Mouse (Mus musculus): Measurements from ENCODE around the gene Rpap2. TPM values are rescaled to one million over a fixed set of nuclear protein-coding genes. Genes with fewer than 3 reads are reported as not detected.

The Rpap2 gene
- 1.6 and 1.9 TPM in 2 replicates for polyA plus RNA-seq (2012; rRNA removed)

DNA sequence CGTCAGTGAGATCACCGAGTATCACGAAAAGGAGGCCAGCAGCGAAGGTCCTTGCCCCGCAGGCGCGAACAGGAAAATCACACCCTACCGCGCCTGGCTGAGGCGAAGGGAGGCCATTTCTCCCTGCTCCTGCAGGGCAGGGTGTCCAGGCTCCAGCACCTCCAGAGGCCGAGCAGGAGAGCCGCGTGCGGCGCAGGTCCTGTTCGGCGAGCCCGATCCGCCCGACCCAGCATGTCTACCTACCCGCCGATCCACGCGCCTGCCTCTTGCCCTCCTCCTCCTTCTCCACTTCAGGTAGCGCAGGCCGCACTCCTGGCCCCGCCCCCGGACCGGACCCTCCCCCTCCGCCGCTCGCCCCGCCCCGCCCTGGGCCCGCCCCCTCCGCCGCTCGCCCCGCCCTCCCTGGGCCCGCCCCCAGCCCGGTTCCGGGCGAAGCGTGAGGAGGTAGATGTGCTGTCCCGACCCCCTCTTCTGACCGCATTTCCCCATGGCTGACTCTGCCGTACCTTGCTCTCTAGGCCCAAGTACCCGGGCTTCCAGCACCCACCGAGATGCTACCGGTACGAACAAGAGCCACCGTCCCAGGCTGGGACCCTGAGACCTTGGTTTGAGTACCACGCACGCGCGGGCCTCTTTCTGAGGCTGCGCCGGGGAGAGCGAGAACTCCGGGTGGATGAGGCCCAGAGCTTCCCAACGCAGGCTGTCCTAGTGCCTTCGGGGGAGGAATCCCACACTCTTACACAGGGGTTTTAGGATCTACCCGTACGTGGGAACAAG, at the start of gene Rpap2, which contains the start of gene Glmn:
Gene Rpap2 (plus strand): TSS at position 73 of the 777 bp plus-strand sequence.
Gene Glmn (minus strand): TSS at position 588 of the 777 bp plus-strand sequence.
- peak; percentile 32 for DNase-seq (ENCODE audit: low read depth, low spot score)
- under 1% methylated on average over 59 of the region's 64 CpGs for WGBS

DNA sequence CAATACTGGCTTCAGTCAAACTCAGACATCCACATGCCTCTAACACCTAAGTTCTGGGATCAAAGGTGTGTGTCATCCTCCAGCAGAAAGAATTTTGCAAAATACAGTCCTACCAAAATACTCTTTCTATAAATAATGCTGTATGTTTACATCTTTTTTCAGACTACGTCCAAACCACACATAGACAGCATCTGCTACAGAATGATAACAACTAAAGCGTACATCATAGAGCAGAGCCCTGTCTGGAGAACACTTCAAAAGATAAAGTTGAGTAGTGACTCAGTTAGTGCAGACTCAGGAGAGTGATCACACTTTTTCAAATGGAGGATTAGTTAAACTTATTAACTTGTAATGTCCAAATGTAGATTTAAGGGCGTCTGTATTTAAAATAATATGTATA, 49.2 kb upstream of the Rpap2 start:
- WGBS, result 77% methylated on average over 3 of the region's 3 CpGs
- no peak for DNase-seq (ENCODE audit: low read depth, low spot score)

DNA sequence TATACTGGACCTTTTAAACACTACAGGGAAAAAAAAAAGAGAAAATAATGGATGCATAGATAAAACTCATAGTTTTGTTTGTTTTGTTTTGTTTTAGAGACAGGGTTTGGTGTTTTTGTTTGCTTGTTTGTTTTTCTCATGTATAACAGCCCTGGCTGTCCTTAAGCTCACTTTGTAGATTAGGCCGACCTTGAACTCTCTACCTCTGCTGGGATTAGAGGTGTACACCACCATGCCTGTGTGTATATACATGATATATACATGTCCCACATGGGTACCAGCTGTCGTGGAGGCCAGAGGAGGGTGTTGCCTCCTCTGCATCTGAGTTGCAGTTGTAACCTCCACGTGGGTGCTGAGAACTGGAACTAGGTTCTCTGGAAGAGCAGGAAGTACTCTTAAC, 48.7 kb upstream of the Rpap2 start:
- no peak for DNase-seq (ENCODE audit: low read depth, low spot score)
- 84% methylated on average over 3 of the region's 3 CpGs for WGBS

DNA sequence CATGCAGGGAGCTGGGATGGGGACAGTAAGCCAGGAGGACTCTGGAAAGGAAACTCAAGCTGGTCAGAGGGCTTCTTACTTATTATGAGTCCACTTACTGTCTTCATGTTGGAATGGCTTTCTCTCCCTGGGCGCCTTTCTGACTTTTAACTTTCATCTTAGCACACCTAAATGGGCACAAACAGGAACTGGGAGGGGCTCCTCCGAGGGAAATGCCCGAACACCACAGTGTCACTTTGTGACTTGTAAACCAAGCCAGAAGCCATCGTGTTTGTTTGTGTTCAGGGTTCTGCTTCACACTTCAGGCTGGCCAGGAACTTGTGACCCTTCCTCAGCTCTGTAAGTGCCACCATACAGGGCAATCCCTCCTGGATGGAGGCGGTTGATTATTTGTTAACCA, 42.8 kb upstream of the Rpap2 start:
- no peak for DNase-seq (ENCODE audit: low read depth, low spot score)
- WGBS, result 67% methylated on average over 5 of the region's 5 CpGs

DNA sequence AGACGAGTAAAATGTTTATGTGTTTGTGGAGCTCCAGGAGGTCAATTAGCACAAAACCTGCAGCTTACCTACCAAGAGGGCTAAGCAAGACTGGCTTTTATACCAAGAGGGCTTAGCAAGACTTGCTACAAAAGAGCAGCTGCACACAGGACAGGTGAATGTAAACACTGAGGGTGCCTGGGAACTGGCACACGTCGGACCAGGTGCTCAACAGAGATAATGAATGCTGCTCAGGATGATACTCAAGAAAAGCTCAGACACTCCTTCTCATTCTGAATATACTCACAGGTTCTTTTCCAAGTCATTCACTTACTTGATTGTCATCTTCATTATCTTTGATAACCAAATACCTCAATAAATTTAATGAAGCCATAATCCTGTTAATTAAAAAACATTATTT, 40.2 kb upstream of the Rpap2 start:
- WGBS, result 64% methylated on average over 3 of the region's 3 CpGs
- no peak for DNase-seq (ENCODE audit: low read depth, low spot score)

DNA sequence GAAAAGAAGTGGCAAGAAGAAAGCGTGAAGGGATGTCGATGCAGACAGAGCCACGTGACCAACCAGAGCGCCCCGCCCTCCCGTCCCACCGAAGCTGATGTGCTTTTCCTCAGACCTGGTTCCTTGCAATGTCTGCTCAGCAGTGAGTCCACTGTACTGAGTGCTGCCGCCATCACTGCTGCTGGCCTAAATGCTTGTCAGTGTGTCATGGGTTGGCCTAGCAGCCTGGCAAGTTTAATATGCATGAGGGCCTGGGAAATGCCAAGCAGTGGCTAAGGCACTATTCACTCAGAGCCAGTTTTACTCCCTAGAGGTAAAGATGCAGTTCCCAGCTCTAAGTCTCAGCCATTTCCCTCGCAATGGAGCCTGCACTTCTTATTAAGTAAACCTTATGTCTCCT, 28.0 kb upstream of the Rpap2 start:
- 99% methylated on average over 9 of the region's 9 CpGs for WGBS
- DNase-seq (ENCODE audit: low read depth, low spot score), result no peak

DNA sequence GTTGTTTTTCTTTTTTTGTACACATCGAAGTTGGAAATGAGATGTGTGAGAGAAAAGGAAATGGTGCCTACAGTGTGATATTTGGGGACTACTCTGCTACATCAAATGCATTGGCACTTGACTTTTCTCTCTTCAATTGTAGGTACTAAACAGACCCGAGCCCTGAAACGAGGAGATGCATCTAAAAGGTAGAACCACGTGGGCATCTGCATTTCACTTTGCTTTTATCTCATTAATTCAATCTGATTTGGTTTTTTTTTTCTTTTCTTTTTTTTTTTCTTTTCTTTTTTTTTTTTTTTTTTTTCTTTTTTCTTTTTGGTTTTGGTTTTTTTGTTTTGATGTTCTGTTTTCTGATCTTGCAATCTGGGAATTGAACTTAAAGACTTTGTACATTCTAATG, 1.2 kb downstream of the Rpap2 start:
- WGBS, result 26% methylated on average over 4 of the region's 4 CpGs
- no peak for DNase-seq (ENCODE audit: low read depth, low spot score)

DNA sequence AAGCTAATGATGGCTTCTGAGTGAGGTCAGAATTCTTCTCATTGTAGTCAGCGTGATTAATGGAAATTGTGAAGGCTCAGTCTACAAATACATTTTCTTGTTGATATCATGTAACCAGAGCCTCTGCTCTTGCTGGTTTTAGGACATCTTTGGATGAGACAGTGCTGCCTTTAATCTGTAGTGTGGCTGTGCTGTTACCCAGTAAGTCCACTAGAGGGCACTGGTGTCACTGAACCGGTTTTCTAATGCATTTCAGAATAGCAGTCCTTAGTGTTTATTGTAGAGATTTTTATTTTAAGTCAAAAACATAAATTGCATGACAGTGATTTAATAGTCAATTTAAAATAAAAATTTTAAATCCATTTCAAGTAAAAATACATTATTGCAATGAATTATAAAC, 14.1 kb downstream of the Rpap2 start:
- peak; percentile 37 for DNase-seq (ENCODE audit: low read depth, low spot score)
- WGBS, result 5% methylated on average over 2 of the region's 2 CpGs

DNA sequence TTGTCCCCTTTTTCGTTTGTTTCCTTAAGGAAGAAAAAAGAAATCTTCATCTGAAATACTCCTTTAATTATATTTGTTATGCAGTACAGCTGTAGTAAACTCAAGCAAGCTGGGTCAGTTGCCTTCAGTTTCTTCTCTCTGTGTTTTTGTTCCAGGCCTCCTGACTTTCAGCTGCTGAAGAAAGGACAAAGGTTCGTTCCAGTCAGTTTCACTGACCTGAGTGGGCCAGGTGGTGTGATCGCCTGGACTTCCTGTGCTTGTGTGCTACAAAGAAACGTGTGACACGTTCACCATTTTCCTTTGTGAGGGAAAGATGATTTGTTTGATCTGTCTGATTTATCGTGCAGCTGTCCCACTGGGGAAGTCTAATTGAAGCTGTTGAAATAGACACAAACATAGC, 20.8 kb downstream of the Rpap2 start:
- WGBS, result 44% methylated on average over 6 of the region's 6 CpGs
- no peak for DNase-seq (ENCODE audit: low read depth, low spot score)

DNA sequence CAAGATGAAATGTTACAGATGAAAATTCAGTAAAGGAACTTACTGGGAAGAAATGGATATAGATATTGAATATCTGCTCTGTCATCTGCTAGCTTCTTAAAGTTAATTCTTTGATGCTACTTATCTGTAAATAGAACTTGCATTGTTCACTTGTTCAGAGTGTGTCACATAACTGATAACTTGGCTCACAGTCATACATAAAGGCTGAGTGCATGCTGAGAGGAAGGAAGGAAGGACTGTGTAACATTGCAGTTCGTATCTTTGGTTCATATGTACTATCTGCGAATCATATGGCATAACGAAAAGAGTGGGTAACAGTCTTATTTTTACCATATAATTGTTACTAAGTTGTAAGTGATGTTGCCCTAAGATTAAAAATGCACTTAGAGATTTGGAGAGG, 24.2 kb downstream of the Rpap2 start:
- WGBS, result 94% methylated on average over 3 of the region's 3 CpGs

DNA sequence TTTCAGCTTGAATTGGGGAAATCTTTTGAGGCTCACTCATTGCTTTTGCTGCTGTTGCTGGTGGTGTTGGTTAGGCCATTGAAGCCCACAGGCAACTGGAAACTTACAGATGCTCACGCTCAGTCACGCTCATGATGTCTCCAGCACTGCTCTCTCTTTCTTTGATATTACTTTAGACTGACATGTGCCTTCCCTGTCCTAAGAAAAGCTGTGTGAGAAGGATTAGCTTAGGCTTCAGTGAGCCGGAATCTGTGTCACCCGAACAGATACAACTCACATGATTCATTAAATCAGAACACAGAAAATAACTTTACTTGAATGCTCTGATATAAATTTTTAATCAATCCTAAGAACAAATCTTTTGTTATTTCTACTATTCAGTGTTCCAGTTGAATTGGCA, 36.5 kb downstream of the Rpap2 start:
- 95% methylated on average over 4 of the region's 4 CpGs for WGBS
- DNase-seq (ENCODE audit: low read depth, low spot score), result no peak

More for the DNA sequence above, 24.2 kb downstream of the Rpap2 start:
- DNase-seq (ENCODE audit: low read depth, low spot score), result no peak

DNA sequence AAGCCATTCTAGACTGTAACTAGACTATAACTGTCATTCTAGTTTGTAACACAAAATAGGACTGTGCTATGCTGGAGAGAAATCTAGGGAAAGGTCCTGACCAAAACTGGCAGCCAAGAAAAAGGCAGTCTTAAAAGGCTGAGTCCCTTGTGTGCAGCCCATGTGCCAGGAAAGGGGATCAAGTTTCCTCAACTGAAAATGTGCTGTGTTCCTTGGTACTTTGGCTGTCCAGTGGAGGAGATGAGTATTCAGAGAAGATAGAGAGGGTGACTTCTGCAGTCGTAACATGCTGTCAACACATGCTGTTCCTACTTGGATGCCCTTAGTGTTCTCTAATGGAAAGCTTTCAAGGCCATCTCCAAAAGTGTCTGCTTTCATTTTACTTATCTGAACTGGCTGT, 39.9 kb downstream of the Rpap2 start:
- no peak for DNase-seq (ENCODE audit: low read depth, low spot score)
- 82% methylated on average over 1 of the region's 1 CpGs for WGBS

DNA sequence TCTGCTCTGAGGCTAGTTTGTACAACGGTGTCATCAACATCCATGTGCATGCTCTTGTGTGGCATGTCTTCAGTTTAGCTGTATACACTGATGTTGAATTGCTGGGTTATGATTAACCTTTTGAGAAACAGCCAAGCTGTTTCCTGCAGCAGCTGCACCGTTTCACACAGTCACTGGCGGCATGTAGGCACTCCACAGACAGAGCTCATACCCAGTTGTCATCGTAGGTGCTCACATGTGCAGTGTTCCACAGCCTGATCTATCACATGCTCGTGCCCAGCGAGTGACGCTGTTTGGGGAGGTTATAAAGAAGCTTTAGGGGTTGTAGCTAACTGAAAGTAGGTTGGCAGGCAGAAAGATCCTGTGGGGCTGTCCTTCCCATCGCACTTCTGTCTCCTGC, 41.2 kb downstream of the Rpap2 start:
- WGBS, result 55% methylated on average over 8 of the region's 8 CpGs
- DNase-seq (ENCODE audit: low read depth, low spot score), result no peak

DNA sequence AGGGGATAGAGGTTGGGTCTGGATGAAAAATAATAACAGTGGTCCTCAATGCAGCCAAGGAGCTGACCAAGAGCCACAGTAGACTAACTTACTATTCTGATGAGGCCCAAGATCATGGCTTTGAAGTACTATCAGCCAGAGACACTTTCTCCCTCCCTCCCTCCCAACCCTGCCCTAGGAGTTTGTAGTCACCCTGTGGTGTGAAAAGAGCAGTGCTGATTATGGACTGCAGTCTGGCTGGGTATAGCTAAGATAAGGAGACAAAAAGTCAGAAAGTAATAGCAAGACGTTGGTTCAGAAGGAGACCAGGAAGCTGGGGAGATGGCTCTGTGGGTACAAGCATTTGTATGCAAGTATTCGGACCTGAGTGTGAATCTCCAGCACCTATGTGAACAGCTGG, 47.4 kb downstream of the Rpap2 start:
- DNase-seq (ENCODE audit: low read depth, low spot score), result no peak
- 92% methylated on average over 2 of the region's 2 CpGs for WGBS

DNA sequence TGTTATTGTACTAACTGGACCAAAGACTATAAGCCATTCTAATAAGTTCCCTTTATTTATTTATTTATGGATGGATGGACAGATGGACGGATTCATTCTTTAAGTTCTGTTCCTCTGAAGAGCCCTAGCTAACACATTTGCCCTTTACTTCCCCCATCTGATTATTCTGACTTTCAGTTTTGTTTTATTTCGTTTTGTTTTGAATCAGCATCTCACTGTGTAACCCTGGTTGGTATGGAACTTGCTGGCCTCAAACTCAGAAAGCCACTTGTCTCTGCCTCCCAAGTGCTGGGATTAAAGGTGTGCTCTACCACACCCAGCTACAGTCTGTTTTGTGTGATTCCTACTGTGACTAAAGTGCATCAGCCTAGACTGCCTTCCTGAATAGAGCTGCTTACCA, 48.8 kb downstream of the Rpap2 start:
- DNase-seq (ENCODE audit: low read depth, low spot score), result no peak
- WGBS, result 87% methylated on average over 2 of the region's 2 CpGs

DNA sequence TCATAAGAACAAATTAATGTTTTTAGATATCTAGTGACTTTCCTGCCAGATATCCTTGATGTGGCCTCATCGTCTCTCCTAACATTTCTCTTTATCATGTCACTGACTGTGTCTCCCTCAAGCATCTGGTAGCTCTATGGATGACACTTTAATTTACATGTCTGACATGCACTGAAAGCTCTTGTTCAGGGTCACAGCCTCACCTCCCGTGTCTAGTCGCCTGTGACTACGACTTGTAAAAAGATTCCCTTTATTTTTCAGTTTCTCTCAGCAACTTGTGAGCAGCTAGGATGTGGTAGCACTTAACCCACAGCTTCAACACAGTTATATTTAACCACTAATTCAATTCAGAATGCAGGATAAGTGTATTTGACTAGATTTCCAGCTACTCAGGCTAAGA, 50.4 kb downstream of the Rpap2 start:
- WGBS, result 88% methylated on average over 4 of the region's 4 CpGs

DNA sequence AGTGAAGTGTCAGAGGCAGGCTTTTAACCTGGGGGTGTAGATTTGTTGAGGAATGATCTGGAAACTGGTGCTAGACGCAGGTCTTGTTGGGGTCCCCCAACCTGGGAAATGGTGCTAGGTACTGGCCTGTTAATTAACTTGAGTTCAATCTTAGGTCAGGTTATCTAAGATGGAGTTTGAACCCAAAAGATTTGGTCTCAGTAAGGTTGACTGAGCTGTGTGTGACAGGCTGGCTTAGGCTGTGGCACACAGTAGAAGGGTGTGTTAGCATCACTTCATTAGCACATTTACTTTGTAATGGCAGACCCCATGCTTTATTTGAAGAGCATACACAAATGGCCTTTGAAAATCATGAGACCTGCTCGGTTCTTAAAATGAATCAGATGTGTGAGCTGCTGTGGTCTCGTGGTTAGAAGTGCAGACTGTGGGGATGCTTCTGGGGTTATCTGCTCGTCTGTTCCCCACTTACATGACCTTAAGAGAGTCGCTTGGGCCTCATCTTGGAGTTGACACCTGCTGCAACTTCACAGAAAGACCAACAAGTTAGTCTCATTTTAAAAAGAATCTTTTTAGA, 51.5 kb downstream of the Rpap2 start:
- DNase-seq (ENCODE audit: low read depth, low spot score), result no peak

More for the DNA sequence above, 50.4 kb downstream of the Rpap2 start:
- no peak for DNase-seq (ENCODE audit: low read depth, low spot score)

DNA sequence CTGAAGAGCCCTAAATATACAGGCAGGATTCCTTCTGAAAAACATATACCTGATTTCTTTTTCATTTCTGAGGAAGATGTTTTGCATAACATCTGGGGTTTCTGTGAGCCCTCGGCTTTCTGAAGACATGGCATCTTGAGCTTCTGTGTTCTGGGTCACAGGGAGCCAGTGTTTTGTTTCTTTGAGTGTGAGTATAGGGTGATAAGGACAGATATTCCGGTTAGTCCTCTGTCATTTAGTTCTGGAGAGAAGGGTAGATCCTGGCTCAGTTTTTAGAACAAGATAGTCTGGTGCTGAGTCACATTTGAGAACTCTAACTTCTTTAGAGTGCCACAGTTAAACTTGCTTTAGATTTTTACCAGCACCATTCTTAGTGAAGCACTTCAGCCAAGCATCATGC, 52.5 kb downstream of the Rpap2 start:
- WGBS, result 82% methylated on average over 2 of the region's 2 CpGs

More for the DNA sequence above, 51.5 kb downstream of the Rpap2 start:
- WGBS, result 84% methylated on average over 5 of the region's 5 CpGs

DNA sequence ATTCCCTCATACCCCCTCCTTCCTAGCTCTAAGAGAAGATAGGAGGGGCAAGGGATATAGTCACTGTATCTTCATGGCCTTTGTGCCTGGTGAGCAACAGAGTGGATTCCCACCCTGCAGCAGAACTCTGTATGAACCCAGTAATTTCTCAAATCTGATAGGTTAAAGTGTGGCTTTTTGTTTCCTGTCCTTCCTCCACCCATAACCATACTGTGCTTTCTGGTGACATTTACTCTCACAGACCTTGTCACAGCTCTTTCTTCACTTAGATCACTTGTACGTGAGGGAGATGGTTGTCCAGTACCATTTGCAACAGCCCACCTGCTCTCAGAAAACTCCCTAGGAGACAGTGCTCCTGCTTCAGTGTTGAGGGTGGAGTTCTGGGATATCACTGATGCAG, 53.3 kb downstream of the Rpap2 start:
- WGBS, result 95% methylated on average over 1 of the region's 1 CpGs
- no peak for DNase-seq (ENCODE audit: low read depth, low spot score)

More for the DNA sequence above, 52.5 kb downstream of the Rpap2 start:
- DNase-seq (ENCODE audit: low read depth, low spot score), result no peak

DNA sequence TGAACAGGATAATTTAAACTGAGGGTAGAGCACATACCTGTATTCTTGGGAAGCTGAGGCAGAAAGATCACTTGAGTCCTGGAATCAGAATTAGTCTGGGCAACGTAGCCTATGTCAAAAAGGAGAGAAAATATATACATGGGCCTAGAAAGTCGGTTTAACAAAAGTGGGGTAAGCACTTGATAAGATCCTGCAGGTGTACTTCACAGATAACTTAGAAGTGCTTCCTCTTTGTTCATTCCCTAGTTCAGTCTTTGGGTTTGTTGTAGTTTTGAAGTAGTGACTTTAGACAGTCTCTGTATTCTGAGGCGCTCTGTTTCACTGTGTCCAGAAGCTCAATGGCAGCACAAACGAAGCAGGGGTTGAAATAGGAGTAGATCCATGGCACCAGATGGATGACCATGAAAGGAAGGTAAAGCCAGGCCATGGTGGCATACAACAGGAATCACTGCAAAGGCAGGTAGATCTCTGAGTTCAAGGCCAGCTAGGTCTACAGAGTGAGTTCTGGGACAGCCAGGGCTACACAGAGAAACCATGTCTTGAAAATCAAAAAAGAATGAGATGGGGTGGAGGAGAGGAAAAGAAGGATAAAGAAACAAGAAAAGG, 55.0 kb downstream of the Rpap2 start:
- DNase-seq (ENCODE audit: low read depth, low spot score), result no peak
- 93% methylated on average over 4 of the region's 4 CpGs for WGBS

DNA sequence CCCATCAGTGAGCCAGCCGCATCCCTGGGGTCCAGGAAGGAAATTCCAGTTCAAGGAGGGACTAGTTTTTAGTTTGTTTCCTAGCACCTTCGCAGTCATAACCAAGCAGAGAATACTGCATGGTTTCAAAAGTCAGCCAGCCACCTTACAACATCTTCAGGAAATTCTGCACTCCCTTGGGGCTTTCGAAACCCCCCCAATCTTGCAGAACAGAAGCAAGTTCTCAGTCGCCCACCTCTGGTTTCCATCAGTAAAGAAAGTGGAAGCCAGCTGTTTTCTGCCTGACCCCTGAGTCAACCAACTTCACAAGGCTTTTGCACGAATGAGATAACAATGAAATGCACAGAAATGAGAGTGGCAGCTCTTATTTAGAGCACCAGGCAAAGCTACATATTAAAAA, 81.2 kb downstream of the Rpap2 start:
- DNase-seq (ENCODE audit: low read depth, low spot score), result no peak
- WGBS, result 69% methylated on average over 5 of the region's 5 CpGs
